ENCODE assay signal across 32 mouse cellular contexts in genomic region chr9:35444512-35444886, GRCm38 (mm10). TPM values are rescaled to one million over a fixed set of nuclear protein-coding genes. Genes with fewer than 3 reads are reported as not detected.
DNase-seq lines count a peak whose midpoint lies in the region; ATAC-seq and TF ChIP-seq lines count a peak whose summit lies in the region.
"Had no signal": no experiment of that assay in that cellular context is flagged by ENCODE, and none has a peak within 500 bp of the region (broad histone marks: within the 10 kb centered on the region; RNA-seq: fewer than 3 reads in every experiment).

No protein-coding gene starts in this region.

- TF ChIP-seq CTCF in gastrocnemius, adult 2 months (IDR thresholded peaks at IDR 0.05): no peak

- no peaks in the 10 kb centered on the region for H3K27me3 ChIP-seq in hindbrain, embryonic 11.5 days (ENCODE audit: control insufficient read depth, insufficient read depth, low read length)
- no peaks in the 10 kb centered on the region for H3K27me3 ChIP-seq in hindbrain, embryonic 13.5 days
- no peaks in the 10 kb centered on the region for H3K27me3 ChIP-seq in embryonic facial prominence, embryonic 13.5 days
- no peaks in the 10 kb centered on the region for H3K27me3 ChIP-seq in limb, embryonic 10.5 days (ENCODE audit: low read depth, poor library complexity, severe bottlenecking)
- no peaks in the 10 kb centered on the region for H3K27me3 ChIP-seq in stomach, embryonic 16.5 days (ENCODE audit: control insufficient read depth, insufficient read depth, low read length)
- H3K27me3 ChIP-seq: CH12.LX; kidney, embryonic 15.5 days; liver, embryonic 15.5 days; lung, embryonic 15.5 days; neural tube, embryonic 15.5 days had no signal

- intact Hi-C loops in gastrocnemius, adult 2 months (cut with DNase I): no loop called here

- H3K4me3 ChIP-seq in hindbrain, embryonic 11.5 days (ENCODE audit: low read depth, low read length): no peak overlapping the region
- H3K4me3 ChIP-seq in hindbrain, embryonic 13.5 days: no peak overlapping the region
- no peak overlapping the region for H3K4me3 ChIP-seq in embryonic facial prominence, embryonic 13.5 days
- H3K4me3 ChIP-seq in limb, embryonic 10.5 days: no peak overlapping the region
- H3K4me3 ChIP-seq in stomach, embryonic 16.5 days (replicated peaks; ENCODE audit: low read length): no peak overlapping the region
- H3K4me3 ChIP-seq in gastrocnemius, adult 2 months: no peak overlapping the region
- H3K4me3 ChIP-seq: kidney, embryonic 15.5 days; left cerebral cortex, adult 2 months; liver, embryonic 15.5 days; lung, embryonic 15.5 days; megakaryocyte, embryonic 14.5 days; neural tube, embryonic 15.5 days had no signal

- H3K36me3 ChIP-seq in hindbrain, embryonic 11.5 days (ENCODE audit: control insufficient read depth, insufficient read depth, low read length): no peaks in the 10 kb centered on the region
- H3K36me3 ChIP-seq in hindbrain, embryonic 13.5 days: no peaks in the 10 kb centered on the region
- 0 out of 2 replicates have a peak, but pooled peaks cover 5% of the 10 kb centered on the region for H3K36me3 ChIP-seq in embryonic facial prominence, embryonic 13.5 days
- peaks cover 20% of the 10 kb centered on the region; the same call in 1 of the 2 replicates for H3K36me3 ChIP-seq in limb, embryonic 10.5 days
- H3K36me3 ChIP-seq in stomach, embryonic 16.5 days (ENCODE audit: control insufficient read depth, insufficient read depth, low read length): no peaks in the 10 kb centered on the region
- H3K36me3 ChIP-seq: kidney, embryonic 15.5 days; liver, embryonic 15.5 days; lung, embryonic 15.5 days; neural tube, embryonic 15.5 days had no signal

- no peak overlapping the region for H3K4me2 ChIP-seq in hindbrain, embryonic 11.5 days (replicated peaks; ENCODE audit: low read depth, low read length)
- H3K4me2 ChIP-seq in hindbrain, embryonic 13.5 days: no peak overlapping the region
- H3K4me2 ChIP-seq in embryonic facial prominence, embryonic 13.5 days: no peak overlapping the region
- no peak overlapping the region for H3K4me2 ChIP-seq in stomach, embryonic 16.5 days (ENCODE audit: low read depth, low read length)
- H3K4me2 ChIP-seq: hindbrain, embryonic 14.5 days; kidney, embryonic 15.5 days; liver, embryonic 15.5 days; lung, embryonic 15.5 days; neural tube, embryonic 15.5 days had no signal

- H3K9ac ChIP-seq in hindbrain, embryonic 11.5 days (ENCODE audit: low read depth, low read length): no peak overlapping the region
- H3K9ac ChIP-seq in hindbrain, embryonic 13.5 days: no peak overlapping the region
- H3K9ac ChIP-seq in embryonic facial prominence, embryonic 13.5 days: no peak overlapping the region
- H3K9ac ChIP-seq in stomach, embryonic 16.5 days (ENCODE audit: low read length): no peak overlapping the region
- H3K9ac ChIP-seq: hindbrain, embryonic 14.5 days; kidney, embryonic 15.5 days; liver, embryonic 15.5 days; lung, embryonic 15.5 days; neural tube, embryonic 15.5 days had no signal

- WGBS in hindbrain, embryonic 11.5 days: 54% methylated on average over 8 of the region's 8 CpGs
- WGBS in hindbrain, embryonic 13.5 days: 58% methylated on average over 8 of the region's 8 CpGs
- WGBS in embryonic facial prominence, embryonic 13.5 days: 32% methylated on average over 8 of the region's 8 CpGs
- WGBS in limb, embryonic 10.5 days: 63% methylated on average over 8 of the region's 8 CpGs
- WGBS in stomach, embryonic 16.5 days: 55% methylated on average over 8 of the region's 8 CpGs

- no peaks in the 10 kb centered on the region; the same call in none of the 2 replicates for H3K4me1 ChIP-seq in hindbrain, embryonic 11.5 days (replicated peaks; ENCODE audit: control insufficient read depth, insufficient read depth, low read length)
- H3K4me1 ChIP-seq in hindbrain, embryonic 13.5 days (replicated peaks): peaks cover 28% of the 10 kb centered on the region
- H3K4me1 ChIP-seq in embryonic facial prominence, embryonic 13.5 days: peaks cover 52% of the 10 kb centered on the region
- H3K4me1 ChIP-seq in limb, embryonic 10.5 days: peaks cover 62% of the 10 kb centered on the region
- no peaks in the 10 kb centered on the region for H3K4me1 ChIP-seq in stomach, embryonic 16.5 days (ENCODE audit: control insufficient read depth, insufficient read depth, low read length)
- H3K4me1 ChIP-seq: liver, embryonic 15.5 days; megakaryocyte, embryonic 14.5 days had no signal

- no peak for DNase-seq in hindbrain, embryonic 11.5 days (ENCODE audit: low spot score)
- DNase-seq in limb, embryonic 10.5 days (ENCODE audit: low spot score): no peak
- DNase-seq in gastrocnemius, adult 2 months: no peak
- DNase-seq in thymus, postnatal 10 days (ENCODE audit: low spot score in 2 of 2): no peak
- DNase-seq: adrenal gland, adult 8-10 months; B cell, adult 2 months; cerebellum, adult 8-10 months; gastrocnemius, postnatal 10 days; heart, postnatal 14 days; kidney, adult 18-20 months; kidney, postnatal 25 days; left cerebral cortex, postnatal 4 days; lung, postnatal 4 days; midbrain, embryonic 14.5 days; retina, postnatal 1 day; right cerebral cortex, postnatal 14 days; thymus, adult 2 months; thymus, postnatal 4 days had no signal

- no peaks in the 10 kb centered on the region for H3K9me3 ChIP-seq in hindbrain, embryonic 11.5 days (ENCODE audit: control insufficient read depth, low read length)
- H3K9me3 ChIP-seq in hindbrain, embryonic 13.5 days: no peaks in the 10 kb centered on the region
- no peaks in the 10 kb centered on the region for H3K9me3 ChIP-seq in embryonic facial prominence, embryonic 13.5 days
- no peaks in the 10 kb centered on the region for H3K9me3 ChIP-seq in limb, embryonic 10.5 days (replicated peaks)
- H3K9me3 ChIP-seq in stomach, embryonic 16.5 days (replicated peaks; ENCODE audit: control insufficient read depth, low read length): no peaks in the 10 kb centered on the region
- H3K9me3 ChIP-seq: kidney, embryonic 15.5 days; liver, embryonic 15.5 days; lung, embryonic 15.5 days; megakaryocyte, embryonic 14.5 days; neural tube, embryonic 15.5 days had no signal

- H3K27ac ChIP-seq in hindbrain, embryonic 11.5 days (ENCODE audit: low read depth, low read length): no peak overlapping the region
- no peak overlapping the region for H3K27ac ChIP-seq in hindbrain, embryonic 13.5 days
- 0 out of 2 replicates have a peak overlapping the region, but pooled peaks have one; percentile 23 for H3K27ac ChIP-seq in embryonic facial prominence, embryonic 13.5 days
- peak overlapping the region; percentile 70 for H3K27ac ChIP-seq in limb, embryonic 10.5 days
- H3K27ac ChIP-seq in stomach, embryonic 16.5 days (ENCODE audit: low read length): peak overlapping the region; percentile 56
- H3K27ac ChIP-seq in gastrocnemius, adult 2 months: no peak overlapping the region
- H3K27ac ChIP-seq: hindbrain, embryonic 14.5 days; kidney, embryonic 15.5 days; left cerebral cortex, adult 2 months; liver, embryonic 15.5 days; lung, embryonic 15.5 days; neural tube, embryonic 15.5 days had no signal

- peak; percentile 10; the same call in 1 of the 2 replicates for ATAC-seq in hindbrain, embryonic 11.5 days (ENCODE audit: low FRiP score)
- no peak; the same call in 1 of the 2 replicates for ATAC-seq in hindbrain, embryonic 13.5 days (ENCODE audit: low FRiP score)
- ATAC-seq in embryonic facial prominence, embryonic 13.5 days (ENCODE audit: insufficient number of reproducible peaks, insufficient read depth, low FRiP score, low TSS enrichment, low read depth): no peak
- no peak for ATAC-seq in stomach, embryonic 16.5 days (ENCODE audit: insufficient read depth, low FRiP score)
- ATAC-seq: activated CD4-positive, CD25-positive, alpha-beta regulatory T cell, adult 4 months; forebrain, embryonic 16.5 days; inflammation-experienced regulatory T-cells, adult 6 months had no signal

RNA-seq across cellular contexts. Expression of gene Cdon, which starts 23.6 kb away (rescaled TPM):
- 13.4 and 21.9 TPM in 2 replicates for polyA plus RNA-seq in hindbrain, embryonic 11.5 days (2014; fragmentation: Nextera tagmentation; extraction: Ambion mirVana)
- polyA plus RNA-seq in hindbrain, embryonic 13.5 days (2015; fragmentation: Nextera tagmentation; extraction: Ambion mirVana): 5.0 and 7.9 TPM in 2 replicates
- polyA plus RNA-seq in embryonic facial prominence, embryonic 13.5 days (2015; fragmentation: Nextera tagmentation; extraction: Ambion mirVana): 20.7 and 21.4 TPM in 2 replicates
- 10.5 and 16.1 TPM in 2 replicates for polyA plus RNA-seq in limb, embryonic 10.5 days (2016; fragmentation: Nextera tagmentation; extraction: Ambion mirVana)
- polyA plus RNA-seq in stomach, embryonic 16.5 days (2015; fragmentation: Nextera tagmentation; extraction: Ambion mirVana): 7.6 TPM in 2 replicates
- 10 to 100 TPM; 12.4 to 12.9 TPM for total RNA-seq in gastrocnemius, adult 2 months (2021)

Comparison
In these comparisons a context has a peak if more than half of its experiments do, and no peak if none do; other contexts are left out.
1. H3K27ac ChIP-seq: peak in embryonic facial prominence, embryonic 13.5 days (single experiment), limb, embryonic 10.5 days (single experiment) and stomach, embryonic 16.5 days (single experiment); none in hindbrain, embryonic 11.5 days (single experiment), hindbrain, embryonic 13.5 days (single experiment) and gastrocnemius, adult 2 months (single experiment).